Mouse (Mus musculus) kidney, embryonic 16.5 days (tissue): ENCODE measurements around the gene Sox6. TPM values are rescaled to one million over a fixed set of nuclear protein-coding genes. Genes with fewer than 3 reads are reported as not detected.

ENCODE experiments used
- ATAC-seq: fragments of 200-750 bp; cut with Nextera tagmentation; 2 replicates; pipeline ENCODE4 v1.8.0; 2017; ENCODE audit warnings: moderate TSS enrichment; ENCODE audit not compliant: low FRiP score, low TSS enrichment
- H3K27ac ChIP-seq: fragments of 300-500 bp; sonication (generic); 2 replicates; pipeline ENCODE4 v1.5.1; 2014; ENCODE audit warnings: low read length
- H3K27me3 ChIP-seq: fragments of 300-500 bp; sonication (generic); 2 replicates; pipeline ENCODE4 v1.6.1; 2014; ENCODE audit warnings: low read length, control low read depth, mixed read lengths; ENCODE audit not compliant: insufficient read depth
- H3K36me3 ChIP-seq: fragments of 300-500 bp; sonication (generic); 2 replicates; pipeline ENCODE4 v1.6.1; 2014; ENCODE audit warnings: low read length, control low read depth, mixed read lengths; ENCODE audit not compliant: insufficient read depth
- H3K4me1 ChIP-seq: fragments of 300-500 bp; sonication (generic); 2 replicates; pipeline ENCODE4 v1.6.1; 2014; ENCODE audit warnings: low read length, control low read depth, mixed read lengths; ENCODE audit not compliant: insufficient read depth
- H3K4me2 ChIP-seq: fragments of 300-500 bp; sonication (generic); replicated peaks from 2 replicates; pipeline ENCODE4 v1.6.1; 2014; ENCODE audit warnings: low read depth, low read length
- H3K4me3 ChIP-seq: fragments of 300-500 bp; sonication (generic); 2 replicates; pipeline ENCODE4 v1.5.1; 2014; ENCODE audit warnings: mild to moderate bottlenecking, low read length
- H3K9ac ChIP-seq: fragments of 300-500 bp; sonication (generic); replicated peaks from 2 replicates; pipeline ENCODE4 v1.6.1; 2014; ENCODE audit warnings: low read length
- H3K9me3 ChIP-seq: fragments of 300-500 bp; sonication (generic); 2 replicates; pipeline ENCODE4 v1.6.1; 2016; ENCODE audit warnings: low read length, control low read depth
- WGBS: fragments of 180-500 bp; shearing (Covaris S2); extraction: QIAGEN DNeasy Blood & Tissue Kit; methylation state at CpG from one replicate; pipeline ENCODE4 v1.1.7; 2014; 5-methylcytosine and 5-hydroxymethylcytosine counted together
- polyA plus RNA-seq: library from polyadenylated mRNA; unstranded; fragments of >200 nt; fragmentation: Nextera tagmentation; extraction: Ambion mirVana; gene quantifications from 2 replicates; pipeline ENCODE4 v1.2.1, GENCODE M21; 2015

Gene Sox6
- polyA plus RNA-seq, 1 experiment from 2014 or later = 18.9 TPM

- H3K9ac ChIP-seq = no peak overlapping the region
These were observed 391.9 kb downstream of the Sox6 start for GRCm38 (mm10) chr7:115646696-115647095.

GRCm38 (mm10) chr7:115645971-115646447, 392.6 kb downstream of the Sox6 start:
- WGBS = 31% methylated on average over 5 of the region's 5 CpGs
- no peaks in the 10 kb centered on the region for H3K4me1 ChIP-seq
- ATAC-seq = no peak
- no peak overlapping the region for H3K4me3 ChIP-seq
- no peak overlapping the region for H3K4me2 ChIP-seq
- H3K36me3 ChIP-seq = no peaks in the 10 kb centered on the region
- H3K9me3 ChIP-seq = no peaks in the 10 kb centered on the region
- no peaks in the 10 kb centered on the region for H3K27me3 ChIP-seq
- H3K27ac ChIP-seq = no peak overlapping the region
- H3K9ac ChIP-seq = no peak overlapping the region

More at GRCm38 (mm10) chr7:115646696-115647095, 391.9 kb downstream of the Sox6 start:
- H3K36me3 ChIP-seq = no peaks in the 10 kb centered on the region
- no peaks in the 10 kb centered on the region for H3K27me3 ChIP-seq
- no peak overlapping the region for H3K4me2 ChIP-seq
- H3K4me1 ChIP-seq = no peaks in the 10 kb centered on the region
- no peak overlapping the region for H3K4me3 ChIP-seq
- H3K9me3 ChIP-seq = no peaks in the 10 kb centered on the region
- no peak overlapping the region for H3K27ac ChIP-seq
- no peak for ATAC-seq

GRCm38 (mm10) chr7:115645272-115645970, 393.2 kb downstream of the Sox6 start:
- Histone ChIP-seq H3K9ac (no peak overlapping the region), H3K9me3 (no peaks in the 10 kb centered on the region), H3K27ac (no peak overlapping the region), H3K36me3 (no peaks in the 10 kb centered on the region), H3K4me1 (no peaks in the 10 kb centered on the region), H3K4me2 (no peak overlapping the region), H3K27me3 (no peaks in the 10 kb centered on the region), H3K4me3 (no peak overlapping the region)
- 63% methylated on average over 1 of the region's 1 CpGs for WGBS
- no peak for ATAC-seq

- no peak for ATAC-seq
- H3K9me3 ChIP-seq = no peaks in the 10 kb centered on the region
- no peak overlapping the region for H3K9ac ChIP-seq
- H3K27ac ChIP-seq = no peak overlapping the region
- no peaks in the 10 kb centered on the region; the same call in 1 of the 2 replicates for H3K4me1 ChIP-seq
- no peak overlapping the region for H3K4me3 ChIP-seq
- no peaks in the 10 kb centered on the region for H3K36me3 ChIP-seq
- WGBS = 74% methylated on average over 3 of the region's 3 CpGs
- H3K4me2 ChIP-seq = no peak overlapping the region
- no peaks in the 10 kb centered on the region for H3K27me3 ChIP-seq
These were observed 407.9 kb downstream of the Sox6 start for GRCm38 (mm10) chr7:115630691-115631090.

GRCm38 (mm10) chr7:115630287-115630686, 408.3 kb downstream of the Sox6 start:
- Histone ChIP-seq H3K9ac (no peak overlapping the region), H3K4me3 (no peak overlapping the region), H3K9me3 (no peaks in the 10 kb centered on the region), H3K4me1 (peaks cover 3% of the 10 kb centered on the region; the same call in 1 of the 2 replicates), H3K27ac (no peak overlapping the region), H3K36me3 (no peaks in the 10 kb centered on the region), H3K27me3 (no peaks in the 10 kb centered on the region), H3K4me2 (no peak overlapping the region)
- WGBS = 67% methylated on average over 4 of the region's 4 CpGs
- no peak for ATAC-seq

GRCm38 (mm10) chr7:115628766-115629165, 409.8 kb downstream of the Sox6 start:
- Histone ChIP-seq H3K9ac (no peak overlapping the region), H3K27ac (no peak overlapping the region), H3K4me2 (no peak overlapping the region), H3K36me3 (no peaks in the 10 kb centered on the region), H3K4me3 (no peak overlapping the region), H3K4me1 (peaks cover 16% of the 10 kb centered on the region), H3K27me3 (no peaks in the 10 kb centered on the region), H3K9me3 (no peaks in the 10 kb centered on the region)
- ATAC-seq = no peak
- 77% methylated on average over 1 of the region's 1 CpGs for WGBS

- no peak for ATAC-seq
- Histone ChIP-seq H3K36me3 (no peaks in the 10 kb centered on the region), H3K4me2 (no peak overlapping the region), H3K27me3 (no peaks in the 10 kb centered on the region), H3K4me1 (peaks cover 16% of the 10 kb centered on the region), H3K9me3 (no peaks in the 10 kb centered on the region), H3K4me3 (no peak overlapping the region), H3K27ac (no peak overlapping the region), H3K9ac (no peak overlapping the region)
- 45% methylated on average over 4 of the region's 4 CpGs for WGBS
These were observed 412.6 kb downstream of the Sox6 start for GRCm38 (mm10) chr7:115625956-115626355.

- Histone ChIP-seq H3K4me2 (0 out of 2 replicates have a peak overlapping the region, but pooled peaks have one; percentile 13), H3K9me3 (no peaks in the 10 kb centered on the region), H3K36me3 (no peaks in the 10 kb centered on the region), H3K27ac (no peak overlapping the region), H3K4me3 (no peak overlapping the region), H3K4me1 (peaks cover 16% of the 10 kb centered on the region), H3K27me3 (no peaks in the 10 kb centered on the region), H3K9ac (no peak overlapping the region; the same call in 1 of the 2 replicates)
- ATAC-seq = 0 out of 2 replicates have a peak, but pooled peaks have one; percentile 27
- WGBS = 12% methylated on average over 8 of the region's 8 CpGs
These were observed 413.6 kb downstream of the Sox6 start for GRCm38 (mm10) chr7:115624907-115625552.

GRCm38 (mm10) chr7:115624451-115624850, 414.1 kb downstream of the Sox6 start:
- no peak overlapping the region for H3K9ac ChIP-seq
- H3K4me3 ChIP-seq = no peak overlapping the region
- no peaks in the 10 kb centered on the region for H3K36me3 ChIP-seq
- H3K27ac ChIP-seq = no peak overlapping the region
- peaks cover 16% of the 10 kb centered on the region for H3K4me1 ChIP-seq
- WGBS = 51% methylated on average over 5 of the region's 5 CpGs
- H3K27me3 ChIP-seq = no peaks in the 10 kb centered on the region
- H3K4me2 ChIP-seq = no peak overlapping the region
- no peaks in the 10 kb centered on the region for H3K9me3 ChIP-seq
- ATAC-seq = no peak

- Histone ChIP-seq H3K36me3 (no peaks in the 10 kb centered on the region), H3K4me2 (peak overlapping the region; percentile 31), H3K9ac (no peak overlapping the region), H3K9me3 (no peaks in the 10 kb centered on the region), H3K4me1 (no peaks in the 10 kb centered on the region), H3K4me3 (peak overlapping the region; percentile 7; the same call in 1 of the 2 replicates), H3K27me3 (no peaks in the 10 kb centered on the region), H3K27ac (peak overlapping the region; percentile 35)
- no peak for ATAC-seq
- WGBS = 41% methylated on average over 10 of the region's 10 CpGs
These were observed 422.8 kb downstream of the Sox6 start for GRCm38 (mm10) chr7:115615697-115616237.
